Mouse (Mus musculus): ENCODE results near the gene Cfap77.

Cfap77 gene

DNA sequence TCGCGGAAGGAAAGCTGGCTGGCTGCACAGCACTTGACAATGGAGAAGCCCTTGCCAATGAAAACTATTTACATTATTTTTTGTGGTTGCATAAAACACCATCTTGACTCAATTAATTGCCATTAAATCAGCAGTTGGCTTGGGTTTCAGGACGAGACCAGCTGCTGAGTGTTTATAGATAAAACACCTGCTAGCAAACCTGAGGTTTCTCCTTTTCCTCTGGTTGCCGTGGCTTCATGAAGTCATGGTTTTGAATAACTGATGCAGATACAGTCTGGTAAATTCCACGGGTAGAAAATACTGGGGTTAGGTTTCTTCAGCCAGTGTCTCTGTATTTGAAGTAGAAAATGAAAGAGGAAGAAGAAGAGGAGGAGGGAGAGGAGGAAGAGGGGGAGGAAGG is 2.9 kb downstream of the Cfap77 start:
- DNase-seq (ENCODE audit: low read depth, low spot score) = no peak

DNA sequence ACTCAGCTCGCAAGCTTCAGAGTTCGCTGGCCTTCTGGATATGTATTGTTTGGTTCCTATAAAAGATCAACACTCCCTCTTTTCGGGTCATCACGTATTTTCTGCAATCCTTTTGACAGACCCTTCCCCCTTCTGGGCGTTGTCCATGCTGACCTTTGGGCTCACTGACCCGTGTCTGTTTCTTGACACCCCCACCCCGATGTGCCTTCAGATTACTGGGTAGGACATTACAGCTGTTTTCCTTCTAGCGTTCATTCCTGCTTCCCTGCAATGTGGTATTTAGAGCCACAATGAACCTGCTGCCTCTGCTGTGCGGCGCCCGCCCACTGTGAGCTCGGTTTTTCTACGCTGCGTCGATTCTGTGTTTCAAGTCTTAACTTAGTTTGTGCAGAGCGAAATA is 8.7 kb downstream of the Cfap77 start:
- DNase-seq (ENCODE audit: low read depth, low spot score) = no peak

DNA sequence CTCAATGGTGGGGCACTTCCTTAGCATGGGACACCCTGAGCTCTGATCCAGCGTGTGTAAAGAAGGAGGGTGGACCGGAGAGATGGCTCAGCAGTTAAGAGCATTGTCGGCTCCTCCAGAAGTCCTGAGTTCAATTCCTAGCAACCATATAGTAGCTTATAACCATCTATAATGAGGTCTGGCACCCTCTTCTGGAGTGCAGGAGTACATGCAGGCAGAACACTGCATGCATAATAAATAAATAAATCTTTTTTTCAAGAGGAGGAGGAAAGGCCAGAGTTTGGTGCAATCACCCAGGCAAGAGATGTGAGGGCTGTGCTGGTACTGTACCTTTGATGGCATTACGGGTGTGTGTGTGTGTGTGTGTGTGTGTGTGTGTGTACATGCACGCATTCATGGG is 12.7 kb downstream of the Cfap77 start:
- DNase-seq (ENCODE audit: low read depth, low spot score) = no peak

DNA sequence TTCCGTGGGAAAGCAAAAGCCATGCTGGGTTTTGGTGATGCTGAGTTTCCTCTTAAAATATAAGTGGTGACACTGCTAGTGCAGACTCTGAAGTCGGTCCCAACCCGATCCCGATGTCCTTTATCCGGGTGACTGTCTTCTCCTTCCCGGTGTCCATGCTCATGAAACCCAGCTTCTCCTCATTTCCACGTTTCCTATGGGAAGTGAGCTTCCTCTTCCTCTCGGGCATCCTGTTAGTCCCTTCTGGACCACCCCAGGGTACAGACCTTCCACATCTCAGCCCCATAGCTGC is 13.4 kb downstream of the Cfap77 start:
- no peak for DNase-seq (ENCODE audit: low read depth, low spot score)

DNA sequence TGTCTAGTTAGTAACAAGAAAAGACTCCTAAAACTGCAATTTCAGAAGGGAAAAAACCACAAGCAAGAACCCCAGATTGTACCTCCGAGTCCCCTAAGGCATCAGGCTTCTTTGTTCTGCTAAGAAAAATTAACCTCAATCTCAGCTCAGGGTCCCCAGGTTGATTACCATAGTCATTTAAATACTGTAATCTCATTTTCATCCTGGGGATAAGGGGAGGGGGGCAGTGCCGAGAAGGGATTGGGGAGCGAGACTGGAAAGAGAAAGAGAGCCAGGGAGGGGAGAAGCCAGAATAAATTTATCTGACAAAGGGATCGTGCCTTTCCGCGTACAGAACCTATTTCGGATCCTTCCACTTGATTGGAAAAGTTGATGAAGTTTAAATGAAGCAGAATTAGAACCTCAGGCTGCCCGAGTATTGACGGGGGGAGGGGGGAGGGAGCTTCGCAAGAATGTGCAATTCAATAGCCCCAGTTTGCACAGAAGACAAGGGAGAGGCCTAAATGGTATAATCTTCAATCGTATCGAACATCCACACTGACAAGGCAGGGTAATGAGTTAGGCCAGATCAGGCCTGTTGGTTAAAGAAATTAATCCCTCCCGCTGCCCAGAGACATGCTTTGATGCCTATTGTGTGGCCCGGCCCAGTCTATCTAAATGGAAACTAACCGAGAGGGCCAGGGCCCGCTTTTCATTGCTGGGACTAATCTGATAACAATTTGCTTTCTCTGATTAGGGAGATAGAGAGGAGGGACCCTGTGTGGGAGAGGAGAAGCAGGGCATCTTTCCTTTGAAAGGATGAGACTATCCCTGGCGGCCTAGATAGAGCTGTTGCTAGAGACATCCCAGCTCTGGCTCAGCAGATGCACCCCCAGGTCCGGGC is 14.0 kb downstream of the Cfap77 start:
- no peak for DNase-seq (ENCODE audit: low read depth, low spot score)

DNA sequence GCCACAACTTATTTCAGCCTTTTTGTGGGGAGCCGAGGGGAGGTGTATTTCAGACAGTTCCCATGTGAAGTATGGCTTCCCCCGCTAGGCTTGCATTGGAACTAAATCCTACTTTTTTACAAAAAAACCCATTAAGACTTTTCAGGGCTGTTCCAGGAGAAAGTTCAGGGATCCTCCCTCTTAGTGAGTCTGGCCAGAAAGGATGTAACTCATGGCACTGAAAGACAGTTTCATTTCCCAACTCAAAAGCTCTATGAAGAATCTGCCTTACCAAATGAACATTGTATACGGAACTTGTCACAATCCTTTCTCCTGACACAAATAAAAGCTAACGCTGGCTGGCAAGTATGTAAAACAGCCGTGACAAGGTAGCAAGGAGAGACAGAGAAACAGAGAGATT is 15.1 kb downstream of the Cfap77 start:
- DNase-seq (ENCODE audit: low read depth, low spot score) = no peak

GRCm38 (mm10) chr2:29035698-29036097 is 19.2 kb downstream of the Cfap77 start:
- no peak for DNase-seq (ENCODE audit: low read depth, low spot score)

DNA sequence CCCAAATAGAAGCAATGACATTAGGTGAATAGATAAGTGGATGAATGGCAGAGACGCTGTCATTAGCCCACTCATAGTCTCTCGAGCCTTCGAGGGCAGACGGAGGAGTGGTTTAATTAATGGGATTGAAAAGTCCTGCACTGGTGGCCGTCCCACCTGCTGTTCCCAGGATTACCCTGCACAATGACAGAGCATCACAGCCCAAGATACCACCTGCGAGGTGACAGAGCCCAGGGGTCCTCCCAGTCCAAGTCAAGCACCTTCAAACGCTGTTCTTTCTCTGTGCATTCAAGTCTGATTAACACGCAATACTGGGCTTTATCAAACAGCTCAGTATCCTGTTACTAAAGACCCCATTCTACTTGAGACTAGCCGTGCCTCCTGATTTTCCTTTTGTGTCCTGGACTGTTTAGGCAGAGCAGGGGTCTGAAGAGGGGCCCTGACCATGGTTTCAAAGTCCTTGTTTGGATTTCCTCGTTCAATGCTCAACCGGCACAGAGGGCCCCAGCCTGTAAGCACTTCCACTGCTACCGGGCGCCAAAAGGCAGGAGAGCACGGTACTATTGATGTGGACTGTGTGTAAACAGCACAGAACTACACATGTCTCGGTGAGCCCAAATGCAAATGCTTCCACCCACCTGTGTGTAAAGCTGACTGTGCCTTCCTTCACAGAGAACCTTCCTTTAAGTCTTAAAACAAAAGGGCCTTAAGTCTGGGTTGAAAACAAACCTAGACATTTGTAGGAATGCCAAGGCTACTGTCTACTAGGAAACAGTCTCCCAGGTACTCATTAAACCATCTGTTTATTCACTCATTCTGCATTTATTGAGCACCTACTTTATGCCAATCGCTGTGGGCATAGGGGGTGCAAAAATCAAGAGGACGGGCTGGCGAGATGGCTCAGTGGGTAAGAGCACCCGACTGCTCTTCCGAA is 20.1 kb downstream of the Cfap77 start:
- no peak for DNase-seq (ENCODE audit: low read depth, low spot score)

DNA sequence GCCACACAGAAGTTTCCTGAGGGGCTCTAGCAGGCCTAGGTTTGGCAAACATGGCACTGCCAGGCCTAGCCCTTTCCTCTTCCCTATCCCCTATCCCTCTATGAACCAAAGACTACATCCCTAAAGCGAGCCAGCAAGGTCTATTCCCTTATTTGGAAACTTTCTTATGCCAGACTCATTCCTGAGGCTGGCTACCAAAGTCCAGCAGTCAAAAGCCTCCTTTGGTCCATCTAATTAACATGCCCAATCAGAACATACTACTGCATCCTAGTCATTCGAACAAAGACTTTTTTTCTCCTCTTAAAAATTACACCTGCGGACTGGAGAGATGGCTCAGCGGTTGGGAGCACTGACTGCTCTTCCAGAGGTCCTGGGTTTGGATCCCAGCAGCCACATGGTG is 22.9 kb downstream of the Cfap77 start:
- no peak for DNase-seq (ENCODE audit: low read depth, low spot score)

DNA sequence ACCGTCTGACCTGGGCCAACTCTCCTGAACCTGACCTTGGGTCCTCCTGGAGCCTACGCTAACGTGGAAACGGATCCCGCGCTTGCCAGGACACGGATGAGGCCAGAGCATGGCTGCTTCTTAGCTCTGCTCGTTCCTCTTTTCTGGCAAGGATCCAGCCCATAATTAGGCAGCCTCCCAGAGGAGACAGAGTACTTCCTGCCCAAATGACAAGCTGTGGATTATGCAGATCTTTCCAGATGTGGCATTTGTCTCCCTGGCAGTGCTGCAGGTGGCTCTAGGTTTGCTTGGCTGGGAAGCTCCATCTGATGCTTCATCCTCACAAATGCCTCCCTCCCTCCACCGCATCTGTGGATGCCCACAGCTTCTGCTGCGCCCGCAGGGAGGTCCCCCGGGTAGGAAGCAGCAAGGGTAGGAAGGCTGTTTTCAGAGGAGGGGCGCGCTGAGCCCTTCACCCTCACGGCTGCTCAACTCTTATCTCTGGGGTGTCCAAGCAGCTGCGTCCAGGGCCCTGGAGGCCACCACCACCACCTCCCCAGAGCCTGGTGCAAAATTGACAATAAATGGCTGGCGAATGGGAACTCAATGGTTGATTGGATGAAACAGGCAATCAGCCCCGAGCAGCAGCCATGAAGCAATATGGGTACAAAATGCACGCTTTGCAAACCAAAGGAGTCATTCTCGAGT is 24.7 kb downstream of the Cfap77 start:
- no peak for DNase-seq (ENCODE audit: low read depth, low spot score)

GRCm38 (mm10) chr2:29025284-29025683 is 29.6 kb downstream of the Cfap77 start:
- DNase-seq (ENCODE audit: low read depth, low spot score) = no peak

- no peak for DNase-seq (ENCODE audit: low read depth, low spot score)
These were observed 31.9 kb downstream of the Cfap77 start for GRCm38 (mm10) chr2:29023001-29023400.

- DNase-seq (ENCODE audit: low read depth, low spot score) = no peak
These were observed 33.8 kb downstream of the Cfap77 start for GRCm38 (mm10) chr2:29021025-29021424.

- no peak for DNase-seq (ENCODE audit: low read depth, low spot score)
These were observed 36.2 kb downstream of the Cfap77 start for GRCm38 (mm10) chr2:29018680-29019079.

GRCm38 (mm10) chr2:29016599-29017587 is 38.0 kb downstream of the Cfap77 start:
- no peak for DNase-seq (ENCODE audit: low read depth, low spot score)

- DNase-seq (ENCODE audit: low read depth, low spot score) = no peak
These were observed 42.3 kb downstream of the Cfap77 start for GRCm38 (mm10) chr2:29012523-29012922.

GRCm38 (mm10) chr2:29007656-29008055 is 47.2 kb downstream of the Cfap77 start:
- DNase-seq (ENCODE audit: low read depth, low spot score) = no peak

DNA sequence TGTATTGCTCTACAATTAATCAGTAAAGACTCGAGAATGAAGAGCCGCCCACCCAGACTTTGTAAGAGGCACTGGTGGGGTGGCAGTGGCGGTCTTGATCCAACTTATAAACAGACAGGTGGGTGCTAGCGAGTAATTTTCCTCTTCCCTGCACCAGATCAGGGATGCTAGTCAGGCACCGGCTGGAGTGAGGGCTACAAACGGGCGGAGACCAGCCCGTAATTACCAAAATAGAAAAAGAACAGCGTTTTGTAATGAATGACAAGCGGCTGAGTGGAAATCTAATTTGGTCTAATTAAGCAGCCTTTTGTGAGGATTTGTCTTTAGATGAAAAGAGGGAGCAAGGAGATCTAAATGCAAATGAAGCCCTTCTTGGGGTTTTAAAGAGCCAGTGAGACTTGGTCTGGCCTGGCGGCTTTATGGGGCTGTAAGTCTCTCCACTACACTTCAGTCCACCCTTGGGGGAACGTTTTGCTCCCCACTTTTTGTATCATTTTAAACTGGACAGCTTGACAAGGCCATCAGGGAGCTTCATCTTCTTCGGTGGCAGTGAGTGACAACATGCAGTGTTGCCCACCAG is 48.3 kb downstream of the Cfap77 start:
- DNase-seq (ENCODE audit: low read depth, low spot score) = no peak

- no peak for DNase-seq (ENCODE audit: low read depth, low spot score)
These were observed 50.8 kb downstream of the Cfap77 start for GRCm38 (mm10) chr2:29004037-29004436.

DNA sequence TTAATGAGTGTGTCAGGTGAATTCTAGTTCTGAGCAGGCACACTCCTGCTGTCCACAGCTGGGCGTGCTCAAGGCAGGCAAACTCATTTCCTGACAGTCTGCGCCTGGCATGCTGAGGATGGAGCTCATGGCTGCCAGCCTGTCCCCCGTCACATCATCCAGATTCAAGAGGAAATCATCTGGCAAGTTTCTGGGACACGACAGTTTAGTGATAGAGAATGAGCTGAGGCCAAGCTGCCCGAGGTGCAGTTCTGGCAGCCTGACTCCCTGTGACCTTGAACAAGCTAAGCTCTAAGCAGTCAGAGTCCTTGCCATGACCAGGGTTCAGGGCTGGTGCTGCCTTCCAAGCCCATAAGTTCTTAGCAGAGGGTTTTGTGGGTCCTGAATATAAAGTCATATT is 56.6 kb downstream of the Cfap77 start:
- no peak for DNase-seq (ENCODE audit: low read depth, low spot score)
